ENCODE assay signal across 21 mouse cellular contexts in the genomic region with DNA sequence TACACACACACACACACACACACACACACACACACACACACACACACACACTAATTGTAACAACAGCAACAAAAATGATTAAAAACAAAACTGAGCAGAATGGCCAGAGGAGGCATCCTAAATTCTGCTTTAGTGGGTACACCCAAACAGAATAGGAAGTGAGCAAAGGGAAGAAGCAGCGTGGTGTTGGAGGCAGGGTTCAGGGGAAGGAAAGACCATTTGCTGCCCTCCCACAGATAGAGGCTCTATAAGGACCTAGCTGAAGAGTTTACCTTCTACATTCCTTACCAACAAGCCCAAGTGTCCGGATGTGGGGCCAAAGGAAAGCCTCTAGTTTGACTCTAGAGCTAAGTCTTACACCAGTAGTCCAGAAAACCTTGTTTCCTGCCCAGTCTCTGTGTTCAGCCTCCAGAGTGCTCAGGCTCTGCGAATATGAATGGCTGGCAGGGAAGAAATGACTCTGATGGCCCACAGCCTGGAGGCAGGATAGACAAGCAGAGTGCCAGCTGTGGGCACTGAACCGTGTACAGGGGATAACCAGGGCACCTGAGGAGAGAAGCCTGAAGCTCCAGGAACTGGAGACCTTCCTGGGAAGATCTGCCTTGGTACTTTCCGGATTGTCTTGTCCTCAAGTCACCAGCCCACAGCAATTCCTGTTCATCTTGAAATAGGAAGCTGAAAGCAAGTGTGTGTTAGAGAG. TPM values are rescaled to one million over a fixed set of nuclear protein-coding genes. Genes with fewer than 3 reads are reported as not detected.
DNase-seq lines count a peak whose midpoint lies in the region; ATAC-seq and TF ChIP-seq lines count a peak whose summit lies in the region.
"Had no signal": no experiment of that assay in that cellular context is flagged by ENCODE, and none has a peak within 500 bp of the region (broad histone marks: within the 10 kb centered on the region; RNA-seq: fewer than 3 reads in every experiment).

No protein-coding gene starts in this region.

- no peak overlapping the region for H3K4me2 ChIP-seq in kidney, embryonic 14.5 days (replicated peaks; ENCODE audit: low read depth, low read length)
- H3K4me2 ChIP-seq in CH12.LX (ENCODE audit: insufficient read depth, low read depth, poor library complexity, severe bottlenecking), result no peak overlapping the region
- H3K4me2 ChIP-seq: embryonic facial prominence, embryonic 13.5 days; forebrain, embryonic 15.5 days; limb, embryonic 15.5 days; stomach, embryonic 15.5 days had no signal

- no peak overlapping the region for H3K27ac ChIP-seq in cerebellum, adult 2 months (ENCODE audit: insufficient read depth, low read length)
- no peak overlapping the region for H3K27ac ChIP-seq in kidney, embryonic 14.5 days (ENCODE audit: low read depth, low read length)
- H3K27ac ChIP-seq in CH12.LX (ENCODE audit: insufficient read depth, low read depth), result no peak overlapping the region
- H3K27ac ChIP-seq: embryonic facial prominence, embryonic 13.5 days; forebrain, embryonic 15.5 days; hindbrain, embryonic 10.5 days; kidney, postnatal 0 days; limb, embryonic 15.5 days; stomach, embryonic 15.5 days had no signal

- TF ChIP-seq EP300 in CH12.LX (IDR thresholded peaks at IDR 0.05; ENCODE audit: low read length), result no peak

- H3K9ac ChIP-seq in kidney, embryonic 14.5 days (ENCODE audit: low read depth, low read length), result no peak overlapping the region
- no peak overlapping the region for H3K9ac ChIP-seq in CH12.LX (ENCODE audit: insufficient read depth, low read depth)
- H3K9ac ChIP-seq: embryonic facial prominence, embryonic 13.5 days; forebrain, embryonic 15.5 days; limb, embryonic 15.5 days; liver, postnatal 0 days; stomach, embryonic 15.5 days had no signal

- no peaks in the 10 kb centered on the region for H3K36me3 ChIP-seq in kidney, embryonic 14.5 days (ENCODE audit: control insufficient read depth, insufficient read depth, low read length)
- peaks cover 0 to 13% of the 10 kb centered on the region in 2 experiments for H3K36me3 ChIP-seq in CH12.LX (replicated peaks in 1 of 2; ENCODE audit: control insufficient read depth in 1 of 2, insufficient read depth in 1 of 2, low read length in 1 of 2)
- H3K36me3 ChIP-seq: embryonic facial prominence, embryonic 13.5 days; forebrain, embryonic 15.5 days; hindbrain, embryonic 10.5 days; limb, embryonic 15.5 days; stomach, embryonic 15.5 days had no signal

- no peak for TF ChIP-seq RAD21 in CH12.LX (IDR thresholded peaks at IDR 0.05; ENCODE audit: low read depth, low read length)

- TF ChIP-seq CTCF in cerebellum, adult 2 months (IDR thresholded peaks at IDR 0.05; ENCODE audit: borderline replicate concordance, insufficient read depth, low read depth, low read length), result no peak
- TF ChIP-seq CTCF in CH12.LX (conservative IDR thresholded peaks at IDR 0.05 in 1 of 2, IDR thresholded peaks at IDR 0.05 in 1 of 2; ENCODE audit: low read depth in 2 of 2, low read length in 2 of 2), result no peak

- dilution Hi-C loops in CH12.LX (cut with MboI; ENCODE audit: extremely low pct_ligation_motif_present, extremely low pct_unique_long_range_greater_than_20kb, low sequenced_read_pairs), result no loop called here

- 31% methylated on average over 5 of the region's 5 CpGs for WGBS in cerebellum, adult 2 months
- 74% methylated on average over 5 of the region's 5 CpGs for WGBS in kidney, embryonic 14.5 days

- H3K9me3 ChIP-seq in kidney, embryonic 14.5 days (ENCODE audit: control insufficient read depth, low read length), result no peaks in the 10 kb centered on the region
- H3K9me3 ChIP-seq in CH12.LX (replicated peaks; ENCODE audit: low read length), result no peaks in the 10 kb centered on the region
- H3K9me3 ChIP-seq: embryonic facial prominence, embryonic 13.5 days; forebrain, embryonic 15.5 days; hindbrain, embryonic 10.5 days; limb, embryonic 15.5 days; stomach, embryonic 15.5 days had no signal

- no peaks in the 10 kb centered on the region for H3K79me2 ChIP-seq in CH12.LX (replicated peaks; ENCODE audit: control insufficient read depth, extremely low read depth, insufficient read depth, poor library complexity, severe bottlenecking)

- no peak for TF ChIP-seq POLR2A in cerebellum, adult 2 months (IDR thresholded peaks at IDR 0.05; ENCODE audit: borderline replicate concordance, insufficient read depth, low read length)
- TF ChIP-seq POLR2A in CH12.LX (IDR thresholded peaks at IDR 0.05; ENCODE audit: low read depth, low read length), result no peak

- no peak overlapping the region for H3K4me3 ChIP-seq in cerebellum, adult 2 months (replicated peaks; ENCODE audit: insufficient read depth, low read depth, low read length)
- H3K4me3 ChIP-seq in kidney, embryonic 14.5 days (ENCODE audit: low read length), result no peak overlapping the region
- no peak overlapping the region for H3K4me3 ChIP-seq in CH12.LX (replicated peaks in 1 of 3; ENCODE audit: low read depth in 2 of 3, low read length in 2 of 3, poor library complexity in 1 of 3)
- H3K4me3 ChIP-seq: embryonic facial prominence, embryonic 13.5 days; forebrain, embryonic 15.5 days; hindbrain, embryonic 10.5 days; limb, embryonic 15.5 days; stomach, embryonic 15.5 days had no signal

- peaks cover 5% of the 10 kb centered on the region; the same call in 1 of the 2 replicates for H3K4me1 ChIP-seq in cerebellum, adult 2 months (ENCODE audit: control insufficient read depth, insufficient read depth, low read length)
- H3K4me1 ChIP-seq in kidney, embryonic 14.5 days (ENCODE audit: control insufficient read depth, insufficient read depth, low read length), result 0 out of 2 replicates have a peak, but pooled peaks cover 3% of the 10 kb centered on the region
- peaks cover 0 to 27% of the 10 kb centered on the region in 2 experiments; a peak in 2 of 4 replicates for H3K4me1 ChIP-seq in CH12.LX (ENCODE audit: control insufficient read depth in 1 of 2, insufficient read depth in 2 of 2)
- H3K4me1 ChIP-seq: embryonic facial prominence, embryonic 13.5 days; forebrain, embryonic 15.5 days; hindbrain, embryonic 10.5 days; limb, embryonic 15.5 days; stomach, embryonic 15.5 days had no signal

- DNase-seq in cerebellum, adult 2 months, result peak; percentile 20 to 34
- DNase-seq in cerebellum, adult 11 months, result no peak
- peak; percentile 28 for DNase-seq in kidney, adult 9 months
- DNase-seq in CH12.LX (ENCODE audit: extremely low read depth), result peak; percentile 29
- DNase-seq in layer of hippocampus, adult 11-12 months (ENCODE audit: low spot score), result no peak
- no peak for DNase-seq in lung, postnatal 10 days
- DNase-seq: gastrocnemius, postnatal 14 days; liver, postnatal 0 days; lung, postnatal 14 days; right cerebral cortex, postnatal 14 days; spleen, adult 18-20 months; thymus, adult 18-20 months had no signal

- no peaks in the 10 kb centered on the region for H3K27me3 ChIP-seq in cerebellum, adult 2 months (ENCODE audit: control insufficient read depth, insufficient read depth, low read length)
- no peaks in the 10 kb centered on the region for H3K27me3 ChIP-seq in kidney, embryonic 14.5 days (ENCODE audit: control insufficient read depth, insufficient read depth, low read length)
- H3K27me3 ChIP-seq in CH12.LX (replicated peaks), result no peaks in the 10 kb centered on the region
- H3K27me3 ChIP-seq: embryonic facial prominence, embryonic 13.5 days; forebrain, embryonic 15.5 days; limb, embryonic 15.5 days; stomach, embryonic 15.5 days had no signal

- no peak for ATAC-seq in kidney, embryonic 14.5 days (ENCODE audit: low FRiP score, low TSS enrichment)
- peak; percentile 39; the same call in 1 of the 2 replicates for ATAC-seq in granulocyte monocyte progenitor cell, adult 5-6 weeks (replicated peaks; ENCODE audit: poor library complexity, severe bottlenecking)
- ATAC-seq: forebrain, embryonic 15.5 days; liver, postnatal 0 days; midbrain, embryonic 16.5 days had no signal

- in situ Hi-C loops in CH12.LX (cut with MboI; ENCODE audit: low pct_ligation_motif_present, low pct_unique_long_range_greater_than_20kb, low sequenced_read_pairs), result no loop called here

TF ChIP-seq in CH12.LX, 34 proteins besides CTCF, POLR2A, EP300 and RAD21 (continues in another document):
- no peak for TF ChIP-seq ZNF384 (IDR thresholded peaks at IDR 0.05; ENCODE audit: low read depth, low read length)
- TF ChIP-seq MAX (IDR thresholded peaks at IDR 0.05; ENCODE audit: low read length), result no peak
- no peak for TF ChIP-seq HCFC1 (IDR thresholded peaks at IDR 0.05; ENCODE audit: low read depth, low read length)
- TF ChIP-seq CHD1 (IDR thresholded peaks at IDR 0.05; ENCODE audit: low read depth, low read length), result no peak
- no peak for TF ChIP-seq JUND (conservative IDR thresholded peaks at IDR 0.05; ENCODE audit: low read depth, low read length)
- TF ChIP-seq SIN3A (IDR thresholded peaks at IDR 0.05; ENCODE audit: low read length), result no peak
- TF ChIP-seq NRF1 (IDR thresholded peaks at IDR 0.05; ENCODE audit: low read depth, low read length), result no peak
- no peak for TF ChIP-seq CHD2 (IDR thresholded peaks at IDR 0.05; ENCODE audit: low read length)
- no peak for TF ChIP-seq MXI1 (IDR thresholded peaks at IDR 0.05; ENCODE audit: low read depth, low read length)
- TF ChIP-seq MAZ (IDR thresholded peaks at IDR 0.05; ENCODE audit: low read depth, low read length), result no peak
- TF ChIP-seq ETS1 (conservative IDR thresholded peaks at IDR 0.05; ENCODE audit: low read depth, low read length), result no peak
- no peak for TF ChIP-seq IRF4 (IDR thresholded peaks at IDR 0.05; ENCODE audit: low read depth, low read length)
- TF ChIP-seq MAFK (IDR thresholded peaks at IDR 0.05; ENCODE audit: insufficient replicate concordance, low read length), result no peak
- TF ChIP-seq GABPA (IDR thresholded peaks at IDR 0.05; ENCODE audit: insufficient replicate concordance, low read depth, low read length), result no peak
- no peak for TF ChIP-seq UBTF (IDR thresholded peaks at IDR 0.05; ENCODE audit: low read depth, low read length)

RNA-seq across cellular contexts. Expression of gene Mcm5, which starts 41.7 kb away (rescaled TPM):
- polyA plus RNA-seq in cerebellum, adult 2 months (2012; rRNA removed), result 11.0 and 12.1 TPM in 2 replicates
- polyA plus RNA-seq in kidney, embryonic 14.5 days (2014; fragmentation: Nextera tagmentation; extraction: Ambion mirVana), result 133 and 188 TPM in 2 replicates
- total RNA-seq in CH12.LX (2012; rRNA removed), result 259 and 305 TPM in 2 replicates
- 282 and 294 TPM in 2 replicates for total RNA-seq in CH12.LX (2014; rRNA removed)
- polyA plus RNA-seq in CH12.LX (2012; ENCODE audit: insufficient read length, low read depth), result 313 and 332 TPM in 2 replicates
- total RNA-seq in granulocyte monocyte progenitor cell, adult 5-6 weeks (2014; fragmentation: Nextera tagmentation), result 200 and 228 TPM in 2 replicates
- 271 and 288 TPM in 2 replicates for total RNA-seq in granulocyte monocyte progenitor cell, adult 5-6 weeks (2017)

RNA-seq across cellular contexts. Expression of gene Hmox1, which starts 57.6 kb away (rescaled TPM):
- 7.1 and 7.5 TPM in 2 replicates for polyA plus RNA-seq in cerebellum, adult 2 months (2012; rRNA removed)
- polyA plus RNA-seq in kidney, embryonic 14.5 days (2014; fragmentation: Nextera tagmentation; extraction: Ambion mirVana), result 12.5 and 15.0 TPM in 2 replicates
- total RNA-seq in CH12.LX (2012; rRNA removed), result 27.3 and 39.7 TPM in 2 replicates
- total RNA-seq in CH12.LX (2014; rRNA removed), result 53.2 and 67.3 TPM in 2 replicates
- 87.4 and 92.2 TPM in 2 replicates for polyA plus RNA-seq in CH12.LX (2012; ENCODE audit: insufficient read length, low read depth)
- 2.5 and 7.4 TPM in 2 replicates for total RNA-seq in granulocyte monocyte progenitor cell, adult 5-6 weeks (2014; fragmentation: Nextera tagmentation)
- total RNA-seq in granulocyte monocyte progenitor cell, adult 5-6 weeks (2017), result 1.4 and 2.2 TPM in 2 replicates

Comparison
In these comparisons a context has a peak if more than half of its experiments do, and no peak if none do; other contexts are left out.
1. DNase-seq: peak in cerebellum, adult 2 months (2 of 2), kidney, adult 9 months (single experiment) and CH12.LX (single experiment); none in cerebellum, adult 11 months (single experiment), layer of hippocampus, adult 11-12 months (single experiment) and lung, postnatal 10 days (single experiment).
2. RNA of gene Mcm5, which starts 41.7 kb away (polyA plus RNA-seq): 313 to 332 TPM in CH12.LX and 133 to 188 TPM in kidney, embryonic 14.5 days; 11.0 to 12.1 TPM in cerebellum, adult 2 months; every median in the first group is over 10 times any median in the second.